Mouse (Mus musculus) heart, embryonic 12.5 days (tissue): ENCODE measurements around the gene Pole4. TPM values are rescaled to one million over a fixed set of nuclear protein-coding genes. Genes with fewer than 3 reads are reported as not detected.

Source experiments
- ATAC-seq: fragments of 200-750 bp; cut with Nextera tagmentation; 2 replicates; pipeline ENCODE4 v1.8.0; 2017; ENCODE audit warnings: moderate TSS enrichment, moderate library complexity; ENCODE audit not compliant: insufficient number of reproducible peaks, low FRiP score
- H3K27ac ChIP-seq: fragments of 300-500 bp; sonication (generic); 2 replicates; pipeline ENCODE4 v1.5.1; 2016; ENCODE audit warnings: mild to moderate bottlenecking, moderate library complexity; ENCODE audit not compliant: poor library complexity, severe bottlenecking
- H3K27me3 ChIP-seq: fragments of 300-500 bp; sonication (generic); replicated peaks from 2 replicates; pipeline ENCODE4 v1.6.1; 2016; ENCODE audit warnings: mild to moderate bottlenecking, moderate library complexity
- H3K36me3 ChIP-seq: fragments of 300-500 bp; sonication (generic); 2 replicates; pipeline ENCODE4 v1.6.1; 2016; ENCODE audit warnings: mild to moderate bottlenecking, moderate library complexity
- H3K4me1 ChIP-seq: fragments of 300-500 bp; sonication (generic); replicated peaks from 2 replicates; pipeline ENCODE4 v1.6.1; 2016; ENCODE audit warnings: mild to moderate bottlenecking
- H3K4me2 ChIP-seq: fragments of 300-500 bp; sonication (generic); 2 replicates; pipeline ENCODE4 v1.6.1; 2016; ENCODE audit warnings: mild to moderate bottlenecking, moderate library complexity
- H3K4me3 ChIP-seq: fragments of 300-500 bp; sonication (generic); 2 replicates; pipeline ENCODE4 v1.5.1; 2016; ENCODE audit warnings: mild to moderate bottlenecking
- H3K9ac ChIP-seq: fragments of 300-500 bp; sonication (generic); 2 replicates; pipeline ENCODE4 v1.6.1; 2016; ENCODE audit warnings: mild to moderate bottlenecking, moderate library complexity
- H3K9me3 ChIP-seq: fragments of 300-500 bp; sonication (generic); replicated peaks from 2 replicates; pipeline ENCODE4 v1.6.1; 2016; ENCODE audit warnings: mild to moderate bottlenecking, moderate library complexity
- WGBS: fragments of 180-500 bp; shearing (Covaris S2); methylation state at CpG from one replicate; pipeline ENCODE4 v1.1.7; 2016; 5-methylcytosine and 5-hydroxymethylcytosine counted together
- polyA plus RNA-seq: library from polyadenylated mRNA; unstranded; fragments of >200 nt; fragmentation: Nextera tagmentation; extraction: Ambion mirVana; gene quantifications from 2 replicates; pipeline ENCODE4 v1.2.1, GENCODE M21; 2016

Pole4 gene
- polyA plus RNA-seq, 1 experiment from 2014 or later = 112 TPM

DNA sequence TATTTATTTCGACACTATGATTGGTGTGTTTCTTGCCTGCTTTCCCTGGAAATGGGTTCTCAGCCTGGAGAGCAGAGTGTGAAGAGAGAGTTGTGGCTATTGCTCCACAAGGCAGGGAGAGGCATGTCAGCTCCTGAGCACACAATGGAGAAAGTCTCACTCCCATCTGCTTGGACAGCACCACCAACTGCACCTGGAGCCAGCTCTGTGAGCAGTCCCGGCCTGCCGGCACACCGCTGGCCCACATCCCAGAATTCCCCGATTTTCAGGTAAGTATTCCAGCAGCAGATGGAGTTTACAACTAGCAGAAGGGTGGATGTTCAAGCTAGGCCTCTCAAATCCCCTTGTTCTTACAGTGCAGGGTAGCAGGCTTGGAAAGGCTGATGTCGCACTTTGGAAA is 10.1 kb upstream of the Pole4 start:
- Histone ChIP-seq H3K9ac (no peak overlapping the region), H3K27ac (no peak overlapping the region), H3K27me3 (no peaks in the 10 kb centered on the region), H3K36me3 (no peaks in the 10 kb centered on the region), H3K9me3 (no peaks in the 10 kb centered on the region; the same call in 1 of the 2 replicates), H3K4me3 (no peak overlapping the region), H3K4me2 (no peak overlapping the region), H3K4me1 (no peaks in the 10 kb centered on the region)
- ATAC-seq = no peak
- WGBS = 85% methylated on average over 6 of the region's 6 CpGs

- no peaks in the 10 kb centered on the region for H3K27me3 ChIP-seq
Measured at GRCm38 (mm10) chr6:82714841-82715240, 9.7 kb upstream of the Pole4 start.

DNA sequence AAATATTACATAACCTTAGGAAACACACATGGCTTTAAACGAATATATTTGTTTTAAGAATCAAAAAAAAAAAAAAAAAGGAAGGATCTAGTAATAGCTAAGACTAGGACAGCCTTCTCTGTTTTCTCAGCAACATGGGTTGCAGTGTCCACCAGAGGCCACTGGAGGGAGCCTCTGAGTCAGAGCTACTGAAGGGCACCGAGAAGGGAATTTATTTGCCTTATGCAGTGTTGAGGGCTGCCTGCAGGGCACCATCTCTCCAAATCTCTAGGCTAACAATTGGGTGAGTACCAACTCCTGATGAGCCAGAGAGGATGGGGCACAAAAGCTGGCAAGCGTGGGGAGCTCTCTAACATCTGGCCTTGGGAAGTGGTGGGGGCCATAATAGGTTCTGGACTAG is 9.1 kb upstream of the Pole4 start:
- H3K27me3 ChIP-seq = no peaks in the 10 kb centered on the region
- no peaks in the 10 kb centered on the region; the same call in 1 of the 2 replicates for H3K9me3 ChIP-seq
- WGBS = 15% methylated on average over 3 of the region's 3 CpGs
- no peak overlapping the region for H3K4me2 ChIP-seq
- no peak overlapping the region for H3K4me3 ChIP-seq
- H3K27ac ChIP-seq = no peak overlapping the region
- no peaks in the 10 kb centered on the region for H3K4me1 ChIP-seq
- H3K9ac ChIP-seq = no peak overlapping the region
- no peaks in the 10 kb centered on the region for H3K36me3 ChIP-seq
- ATAC-seq = peak; percentile 51; the same call in 1 of the 2 replicates

More at GRCm38 (mm10) chr6:82714841-82715240, 9.7 kb upstream of the Pole4 start:
- H3K4me1 ChIP-seq = no peaks in the 10 kb centered on the region
- H3K27ac ChIP-seq = no peak overlapping the region
- H3K9me3 ChIP-seq = no peaks in the 10 kb centered on the region; the same call in 1 of the 2 replicates
- ATAC-seq = no peak
- H3K4me3 ChIP-seq = no peak overlapping the region
- 87% methylated on average over 5 of the region's 5 CpGs for WGBS
- no peak overlapping the region for H3K9ac ChIP-seq
- no peak overlapping the region for H3K4me2 ChIP-seq
- no peaks in the 10 kb centered on the region for H3K36me3 ChIP-seq

DNA sequence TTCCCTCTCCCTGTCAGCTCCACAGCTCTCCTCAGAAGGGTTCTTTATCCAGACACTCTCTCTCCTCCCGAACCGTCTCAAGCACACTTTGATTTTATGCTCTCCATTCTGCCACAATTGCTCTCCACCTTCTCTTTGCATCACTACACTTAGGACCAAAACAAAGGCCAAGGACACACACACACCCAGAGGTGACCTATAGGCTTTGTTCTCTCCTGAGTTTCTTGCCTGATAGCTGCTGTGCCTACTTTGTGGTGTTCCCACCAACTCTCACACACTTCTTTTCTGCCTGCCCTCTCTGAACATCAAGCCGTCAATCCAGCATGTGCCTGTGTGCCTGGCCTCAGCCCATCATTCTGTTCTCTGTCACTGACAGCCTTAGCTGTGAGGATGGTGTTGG is 2.6 kb upstream of the Pole4 start:
- Histone ChIP-seq H3K27ac (no peak overlapping the region), H3K27me3 (0 out of 2 replicates have a peak, but pooled peaks cover 4% of the 10 kb centered on the region), H3K4me2 (no peak overlapping the region), H3K36me3 (no peaks in the 10 kb centered on the region), H3K9me3 (no peaks in the 10 kb centered on the region; the same call in 1 of the 2 replicates), H3K4me1 (no peaks in the 10 kb centered on the region), H3K9ac (no peak overlapping the region), H3K4me3 (no peak overlapping the region)
- ATAC-seq = no peak
- WGBS = 80% methylated on average over 3 of the region's 3 CpGs

- Histone ChIP-seq H3K4me3 (no peak overlapping the region), H3K9ac (no peak overlapping the region), H3K36me3 (no peaks in the 10 kb centered on the region), H3K4me1 (no peaks in the 10 kb centered on the region), H3K4me2 (no peak overlapping the region), H3K27me3 (0 out of 2 replicates have a peak, but pooled peaks cover 7% of the 10 kb centered on the region), H3K9me3 (no peaks in the 10 kb centered on the region; the same call in 1 of the 2 replicates), H3K27ac (no peak overlapping the region)
- no peak for ATAC-seq
- 81% methylated on average over 10 of the region's 10 CpGs for WGBS
Measured at GRCm38 (mm10) chr6:82707241-82707640, 2.1 kb upstream of the Pole4 start.

GRCm38 (mm10) chr6:82703710-82704109 is 1.5 kb downstream of the Pole4 start:
- Histone ChIP-seq H3K27me3 (0 out of 2 replicates have a peak, but pooled peaks cover 9% of the 10 kb centered on the region), H3K27ac (no peak overlapping the region), H3K4me2 (no peak overlapping the region), H3K4me1 (no peaks in the 10 kb centered on the region), H3K9me3 (no peaks in the 10 kb centered on the region), H3K36me3 (no peaks in the 10 kb centered on the region), H3K4me3 (no peak overlapping the region), H3K9ac (no peak overlapping the region)
- WGBS = 81% methylated on average over 3 of the region's 3 CpGs
- no peak for ATAC-seq

DNA sequence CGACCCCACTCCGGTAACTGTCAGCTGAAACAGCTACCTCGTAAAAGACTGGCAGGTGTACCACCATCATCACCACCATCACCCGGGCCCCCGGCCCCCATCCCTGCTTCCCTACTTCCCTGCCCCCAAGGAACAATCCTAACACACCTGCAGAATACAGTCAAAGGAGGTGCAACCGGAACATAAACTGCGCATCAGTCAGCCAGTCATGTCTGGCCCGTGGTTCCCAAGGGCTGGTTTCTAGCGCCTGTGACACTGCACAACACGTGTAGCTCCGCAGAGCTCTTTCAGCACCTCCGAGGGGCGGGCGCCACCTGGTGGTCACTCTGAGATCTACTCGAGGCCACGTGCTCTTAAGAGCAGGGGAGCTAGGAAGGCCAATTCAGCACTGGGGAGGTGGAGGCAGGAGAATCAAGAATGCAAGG is 2.6 kb downstream of the Pole4 start:
- WGBS = 32% methylated on average over 16 of the region's 16 CpGs

DNA sequence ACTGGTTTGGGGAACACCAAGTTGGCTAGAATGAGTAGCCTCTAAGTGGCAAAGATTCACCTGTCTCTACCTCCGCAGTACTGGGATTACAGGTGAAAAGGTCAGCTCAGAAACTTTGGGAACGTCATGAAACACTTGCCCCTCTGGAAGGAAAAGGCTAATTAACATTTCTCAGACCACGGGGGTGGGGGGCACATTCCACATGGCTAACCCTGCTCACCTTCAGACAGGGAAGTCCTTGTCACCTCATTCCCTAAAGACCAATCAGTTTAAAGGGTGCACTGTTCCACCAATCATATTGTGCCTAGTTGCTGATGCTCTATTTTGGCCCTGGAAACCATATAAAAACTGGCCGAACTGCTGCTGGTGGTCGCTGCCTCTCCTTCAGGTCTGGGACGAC is 3.9 kb downstream of the Pole4 start:
- ATAC-seq = no peak
- Histone ChIP-seq H3K27me3 (0 out of 2 replicates have a peak, but pooled peaks cover 9% of the 10 kb centered on the region), H3K9me3 (no peaks in the 10 kb centered on the region), H3K36me3 (no peaks in the 10 kb centered on the region), H3K4me1 (no peaks in the 10 kb centered on the region), H3K4me2 (no peak overlapping the region), H3K4me3 (no peak overlapping the region), H3K9ac (no peak overlapping the region), H3K27ac (no peak overlapping the region)
- 67% methylated on average over 6 of the region's 6 CpGs for WGBS

More for the DNA sequence above, 2.6 kb downstream of the Pole4 start:
- ATAC-seq = peak; percentile 59; the same call in 1 of the 2 replicates
- Histone ChIP-seq H3K4me2 (no peak overlapping the region), H3K36me3 (no peaks in the 10 kb centered on the region), H3K27me3 (0 out of 2 replicates have a peak, but pooled peaks cover 9% of the 10 kb centered on the region), H3K4me3 (no peak overlapping the region), H3K9me3 (no peaks in the 10 kb centered on the region), H3K9ac (no peak overlapping the region), H3K4me1 (no peaks in the 10 kb centered on the region), H3K27ac (no peak overlapping the region)

- H3K4me1 ChIP-seq = no peaks in the 10 kb centered on the region
- no peak overlapping the region for H3K4me3 ChIP-seq
- no peak overlapping the region for H3K27ac ChIP-seq
Measured at GRCm38 (mm10) chr6:82699831-82700230, 5.3 kb downstream of the Pole4 start.

DNA sequence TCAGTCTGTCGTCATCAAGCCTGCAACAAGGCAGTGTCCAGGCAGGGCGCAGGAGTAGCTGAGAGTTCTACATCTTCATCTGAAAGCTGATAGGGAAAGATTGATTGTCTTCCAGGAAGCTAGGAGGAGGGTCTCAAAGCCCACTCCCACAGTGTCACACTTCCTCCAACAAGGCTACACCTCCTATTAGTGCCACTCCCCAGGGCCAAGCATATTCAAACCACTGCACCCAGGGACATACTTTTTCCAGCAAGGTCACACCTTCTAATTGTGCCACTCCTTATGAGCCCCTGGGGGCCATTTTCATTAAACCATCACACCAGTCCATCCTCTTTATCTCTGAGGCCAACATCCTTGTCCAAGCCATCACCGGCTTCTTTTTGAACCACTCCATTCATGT is 8.4 kb downstream of the Pole4 start:
- Histone ChIP-seq H3K27me3 (no peaks in the 10 kb centered on the region), H3K9ac (no peak overlapping the region), H3K4me1 (no peaks in the 10 kb centered on the region), H3K4me2 (no peak overlapping the region), H3K4me3 (no peak overlapping the region), H3K36me3 (no peaks in the 10 kb centered on the region), H3K9me3 (no peaks in the 10 kb centered on the region), H3K27ac (no peak overlapping the region)
- WGBS = 85% methylated on average over 3 of the region's 3 CpGs
- ATAC-seq = no peak

More at GRCm38 (mm10) chr6:82699831-82700230, 5.3 kb downstream of the Pole4 start:
- Histone ChIP-seq H3K27me3 (0 out of 2 replicates have a peak, but pooled peaks cover 9% of the 10 kb centered on the region), H3K9ac (no peak overlapping the region), H3K36me3 (no peaks in the 10 kb centered on the region), H3K9me3 (no peaks in the 10 kb centered on the region), H3K4me2 (no peak overlapping the region)
- no peak for ATAC-seq
- 43% methylated on average over 5 of the region's 5 CpGs for WGBS

DNA sequence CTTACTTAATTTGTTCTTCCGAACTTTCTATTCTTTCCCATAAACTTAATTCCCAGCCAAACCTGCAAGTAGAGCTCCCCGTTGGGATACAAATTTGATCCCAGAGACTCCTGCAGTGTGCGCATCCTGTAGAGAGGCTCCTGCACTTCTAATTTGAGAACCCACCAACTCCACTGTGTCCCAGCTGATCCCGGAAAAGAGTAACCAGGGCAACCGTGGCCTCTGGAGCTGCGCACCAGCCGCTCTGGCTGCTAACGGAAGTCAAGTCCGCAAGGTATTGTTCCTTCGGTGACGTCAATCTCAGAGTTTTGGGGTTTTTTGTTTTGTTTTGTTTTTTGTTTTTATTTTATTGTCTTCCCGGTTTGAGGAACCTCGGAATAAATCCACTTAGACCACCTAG is 10.5 kb downstream of the Pole4 start:
- Histone ChIP-seq H3K36me3 (no peaks in the 10 kb centered on the region), H3K27me3 (no peaks in the 10 kb centered on the region), H3K4me3 (no peak overlapping the region), H3K27ac (no peak overlapping the region), H3K4me2 (peak overlapping the region; percentile 35), H3K4me1 (no peaks in the 10 kb centered on the region), H3K9me3 (no peaks in the 10 kb centered on the region), H3K9ac (no peak overlapping the region)
- 44% methylated on average over 13 of the region's 13 CpGs for WGBS
- no peak for ATAC-seq

DNA sequence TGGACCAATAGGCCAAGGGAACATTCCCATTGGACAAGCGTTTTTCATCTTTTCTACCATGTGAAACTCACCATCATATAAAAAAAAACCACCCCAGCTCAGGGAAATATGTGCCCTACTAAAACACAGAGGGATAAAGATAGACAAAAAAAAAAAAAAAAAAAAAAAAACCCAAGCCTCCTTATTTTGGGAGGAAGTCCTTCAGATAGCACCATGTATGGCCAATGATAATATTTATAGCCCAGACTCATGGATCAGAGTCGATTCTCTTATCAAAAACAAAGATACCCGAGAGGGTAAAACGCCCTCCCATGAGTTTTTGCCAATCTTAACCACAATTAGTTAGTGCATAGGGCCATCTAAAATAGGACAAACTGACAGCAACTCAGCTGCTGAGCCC is 15.7 kb downstream of the Pole4 start:
- 70% methylated on average over 4 of the region's 4 CpGs for WGBS

More for the DNA sequence above, 15.7 kb downstream of the Pole4 start:
- H3K27me3 ChIP-seq = no peaks in the 10 kb centered on the region
- ATAC-seq = no peak
- H3K9ac ChIP-seq = no peak overlapping the region
- no peaks in the 10 kb centered on the region for H3K9me3 ChIP-seq
- H3K36me3 ChIP-seq = no peaks in the 10 kb centered on the region
- 0 out of 2 replicates have a peak, but pooled peaks cover 5% of the 10 kb centered on the region for H3K4me1 ChIP-seq
- no peak overlapping the region for H3K4me2 ChIP-seq
- no peak overlapping the region for H3K27ac ChIP-seq
- H3K4me3 ChIP-seq = no peak overlapping the region
